Mouse (Mus musculus) left cerebral cortex, adult 18-20 months (tissue): Measurements from ENCODE around the gene Sept8. TPM values are rescaled to one million over a fixed set of nuclear protein-coding genes. Genes with fewer than 3 reads are reported as not detected.
A peak's percentile ranks its signal among the peaks of the same experiment; 100 is the strongest.

Experiments used
- DNase-seq, 2 experiments: peaks; one replicate each; pipeline ENCODE4 v3.0.0; 2021 to 2022; ENCODE audit warnings: low spot score in 2 of 2, mixed read lengths in 1 of 2
- total RNA-seq, 2 experiments: library from RNA; stranded (reverse); gene quantifications; 2 replicates each; pipeline ENCODE4 v1.2.3; 2021

The Sept8 gene
- total RNA-seq, 2 experiments from 2014 or later = 288 to 309 TPM

GRCm38 (mm10) chr11:53567224-53568014 is 48.4 kb downstream of the Sept8 start, which contains the start of gene Kif3a:
Gene Kif3a, plus strand, starts transcription at chr11:53567379.
- peak; percentile 89 to 97 for DNase-seq

GRCm38 (mm10) chr11:53580562-53580961 is 61.5 kb downstream of the Sept8 start:
- DNase-seq = no peak

DNA sequence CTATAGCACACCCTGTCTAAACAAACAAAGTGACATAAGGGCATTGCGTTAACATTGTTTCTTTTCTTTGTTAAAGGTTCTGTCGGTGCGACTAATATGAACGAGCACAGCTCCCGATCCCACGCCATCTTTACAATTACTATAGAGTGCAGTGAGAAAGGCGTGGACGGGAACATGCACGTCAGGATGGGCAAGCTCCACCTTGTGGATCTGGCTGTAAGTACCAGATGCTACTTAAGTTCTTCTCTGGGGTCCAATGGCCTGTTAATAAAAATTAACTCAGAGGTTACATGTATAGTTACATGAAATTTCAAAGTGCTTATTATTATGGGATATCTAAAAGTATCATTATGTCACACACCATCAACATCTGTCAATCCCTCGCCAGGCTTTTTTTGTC is 64.1 kb downstream of the Sept8 start:
- no peak for DNase-seq

DNA sequence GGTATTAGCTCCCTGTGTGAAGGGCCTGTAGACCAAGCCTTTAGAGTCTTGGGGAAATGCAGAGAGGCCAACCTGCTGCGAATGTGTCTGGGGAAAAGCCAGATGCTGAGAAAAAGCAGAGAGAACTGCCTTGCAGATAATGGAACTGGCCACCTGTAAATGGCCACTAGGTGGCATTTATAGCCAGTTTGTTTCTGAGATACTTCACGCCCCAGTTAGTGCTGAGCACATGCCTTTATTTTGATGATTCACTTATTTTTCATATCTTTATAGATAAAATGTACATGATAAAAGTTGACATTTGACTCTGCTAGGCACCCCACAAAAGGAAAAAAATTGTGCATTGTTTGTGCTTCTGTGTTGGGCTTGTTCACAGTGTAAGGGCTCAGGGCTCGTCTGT is 65.8 kb downstream of the Sept8 start:
- peak in 1 of 2 experiments; percentile 13 for DNase-seq

DNA sequence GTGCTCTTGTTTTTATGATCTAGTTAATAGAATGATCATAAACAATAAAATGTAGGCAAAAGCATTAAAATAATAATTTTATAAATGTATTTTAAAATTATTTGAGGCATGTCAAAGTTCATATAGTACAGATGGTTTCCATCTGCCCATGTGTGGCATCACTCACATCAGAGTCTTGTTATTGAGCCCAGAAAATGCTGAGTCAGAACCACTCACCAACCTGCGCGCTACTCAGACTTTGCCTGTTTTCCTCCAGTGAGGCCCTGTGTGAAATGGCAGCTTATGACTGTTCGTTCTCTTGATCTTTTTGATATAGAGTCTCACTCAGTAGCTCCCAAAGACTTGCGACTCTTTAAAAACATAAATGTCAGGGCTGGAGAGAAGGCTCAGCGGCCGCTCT is 66.5 kb downstream of the Sept8 start:
- DNase-seq = no peak

DNA sequence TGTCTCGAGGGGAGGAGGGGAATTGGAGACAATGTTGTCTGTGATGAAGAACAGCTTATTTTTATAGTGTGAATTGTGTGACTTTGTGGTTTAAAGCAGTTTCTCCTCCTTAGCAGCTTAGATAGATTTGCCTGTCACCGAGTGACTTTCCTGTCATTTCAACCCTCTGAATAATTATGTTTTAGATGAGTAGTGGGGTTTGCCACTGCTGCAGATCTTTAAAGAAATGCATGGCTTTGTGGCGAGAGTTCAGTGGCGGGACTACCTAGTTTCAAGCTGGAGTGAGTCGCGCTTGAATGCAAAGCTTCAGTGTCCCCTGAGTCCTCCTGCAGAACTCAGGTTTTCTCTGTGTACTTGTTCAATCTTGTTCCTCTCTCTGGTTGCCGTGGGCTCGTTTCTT is 69.2 kb downstream of the Sept8 start:
- DNase-seq = no peak

- peak; percentile 15 to 50 for DNase-seq
These were observed 71.3 kb downstream of the Sept8 start for GRCm38 (mm10) chr11:53590368-53590768.

GRCm38 (mm10) chr11:53591116-53591515 is 72.1 kb downstream of the Sept8 start:
- no peak for DNase-seq

Other genes starting within 250 kb of the Sept8 start
- 100 to 1,000 TPM; 177 to 179 TPM for gene Hspa4, start 218.8 kb upstream of the Sept8 start, total RNA-seq
- 10 to 100 TPM; 10.5 to 12.8 TPM for gene Zcchc10, start 194.6 kb upstream of the Sept8 start, total RNA-seq
- gene Aff4, start 168.4 kb upstream of the Sept8 start, total RNA-seq = 100 to 1,000 TPM; 199 to 203 TPM
- not detected for gene Leap2, start 96.1 kb upstream of the Sept8 start, total RNA-seq
- 100 to 1,000 TPM; 415 to 443 TPM for gene Uqcrq, start 88.4 kb upstream of the Sept8 start, total RNA-seq
- gene Gdf9, start 88.2 kb upstream of the Sept8 start, total RNA-seq = under 1 TPM; 0.73 to 0.79 TPM
- gene Gm10447, start 62.1 kb upstream of the Sept8 start, total RNA-seq = under 1 TPM; 0.14 to 0.26 TPM
- 1 to 10 TPM; 5.4 to 5.6 TPM for gene Shroom1, start 62.1 kb upstream of the Sept8 start, total RNA-seq
- gene Gm9837, start 48.8 kb upstream of the Sept8 start, total RNA-seq = not detected
- 1 to 10 TPM; 2.0 to 2.1 TPM for gene Gm9945, start 39.1 kb upstream of the Sept8 start, total RNA-seq
- 10 to 100 TPM; 61.7 to 78.5 TPM for gene Sowaha, start 39.0 kb upstream of the Sept8 start, total RNA-seq
- 100 to 1,000 TPM; 118 to 119 TPM for gene Kif3a, start 48.1 kb downstream of the Sept8 start, total RNA-seq
- not detected for gene Il4, start 99.4 kb downstream of the Sept8 start, total RNA-seq
- not detected for gene Il13, start 115.4 kb downstream of the Sept8 start, total RNA-seq
- gene Rad50, start 188.1 kb downstream of the Sept8 start, total RNA-seq = 10 to 100 TPM; 11.1 to 13.1 TPM
- not detected for gene Il5, start 201.5 kb downstream of the Sept8 start, total RNA-seq